Mouse (Mus musculus): ENCODE data around the gene Erbb4. TPM values are rescaled to one million over a fixed set of nuclear protein-coding genes. Genes with fewer than 3 reads are reported as not detected.

Gene Erbb4
- total RNA-seq, 2 experiments from 2014 or later, result 1.7 to 7.0 TPM

GRCm38 (mm10) chr1:68570924-68571323 lies 536.9 kb downstream of the Erbb4 start:
- DNase-seq (ENCODE audit: low spot score in 2 of 2), result no peak

GRCm38 (mm10) chr1:68542942-68543341 lies 564.9 kb downstream of the Erbb4 start:
- no peak for DNase-seq (ENCODE audit: low spot score in 2 of 2)

- no peak for DNase-seq (ENCODE audit: low spot score in 2 of 2)
Measured at GRCm38 (mm10) chr1:68517820-68518219, 590.0 kb downstream of the Erbb4 start.

- no peak for DNase-seq (ENCODE audit: low spot score in 2 of 2)
Measured at GRCm38 (mm10) chr1:68503873-68504272, 604.0 kb downstream of the Erbb4 start.

GRCm38 (mm10) chr1:68501561-68501960 lies 606.3 kb downstream of the Erbb4 start:
- DNase-seq (ENCODE audit: low spot score in 2 of 2), result no peak

- DNase-seq (ENCODE audit: low spot score in 2 of 2), result no peak
Measured at GRCm38 (mm10) chr1:68466390-68466960, 641.4 kb downstream of the Erbb4 start.

- no peak for DNase-seq (ENCODE audit: low spot score in 2 of 2)
Measured at GRCm38 (mm10) chr1:68451274-68451673, 656.6 kb downstream of the Erbb4 start.

- no peak for DNase-seq (ENCODE audit: low spot score in 2 of 2)
Measured at GRCm38 (mm10) chr1:68424336-68424983, 683.4 kb downstream of the Erbb4 start.

- no peak for DNase-seq (ENCODE audit: low spot score in 2 of 2)
Measured at GRCm38 (mm10) chr1:68401204-68401603, 706.7 kb downstream of the Erbb4 start.

- DNase-seq (ENCODE audit: low spot score in 2 of 2), result no peak
Measured at GRCm38 (mm10) chr1:68371531-68371930, 736.3 kb downstream of the Erbb4 start.

- DNase-seq (ENCODE audit: low spot score in 2 of 2), result no peak
Measured at GRCm38 (mm10) chr1:68333714-68334113, 774.1 kb downstream of the Erbb4 start.

GRCm38 (mm10) chr1:68305813-68306212 lies 802.0 kb downstream of the Erbb4 start:
- no peak for DNase-seq (ENCODE audit: low spot score in 2 of 2)

- no peak for DNase-seq (ENCODE audit: low spot score in 2 of 2)
Measured at GRCm38 (mm10) chr1:68284443-68284842, 823.4 kb downstream of the Erbb4 start.

- DNase-seq (ENCODE audit: low spot score in 2 of 2), result no peak
Measured at GRCm38 (mm10) chr1:68275819-68276218, 832.0 kb downstream of the Erbb4 start.

- no peak for DNase-seq (ENCODE audit: low spot score in 2 of 2)
Measured at GRCm38 (mm10) chr1:68178580-68178979, 929.3 kb downstream of the Erbb4 start.

GRCm38 (mm10) chr1:68155253-68155652 lies 952.6 kb downstream of the Erbb4 start:
- DNase-seq (ENCODE audit: low spot score in 2 of 2), result no peak

GRCm38 (mm10) chr1:68150572-68150971 lies 957.3 kb downstream of the Erbb4 start:
- no peak for DNase-seq (ENCODE audit: low spot score in 2 of 2)

- DNase-seq (ENCODE audit: low spot score in 2 of 2), result no peak
Measured at GRCm38 (mm10) chr1:68142562-68143350, 965.1 kb downstream of the Erbb4 start.

GRCm38 (mm10) chr1:68134943-68135342 lies 972.9 kb downstream of the Erbb4 start:
- no peak for DNase-seq (ENCODE audit: low spot score in 2 of 2)

- no peak for DNase-seq (ENCODE audit: low spot score in 2 of 2)
Measured at GRCm38 (mm10) chr1:68134450-68134849, 973.4 kb downstream of the Erbb4 start.

- DNase-seq (ENCODE audit: low spot score in 2 of 2), result no peak
Measured at GRCm38 (mm10) chr1:68123541-68123940, 984.3 kb downstream of the Erbb4 start.

- DNase-seq (ENCODE audit: low spot score in 2 of 2), result no peak
Measured at GRCm38 (mm10) chr1:68120364-68120763, 987.5 kb downstream of the Erbb4 start.

Measured in adrenal gland, postnatal 4 days (tissue).